Mouse (Mus musculus): ENCODE measurements around the gene Exosc5.

The Exosc5 gene

GRCm38 (mm10) chr7:25658657-25659472, at the start of gene Exosc5, which contains the start of gene Bckdha:
Gene Exosc5, plus strand, starts transcription at chr7:25659164.
Gene Bckdha, minus strand, starts transcription at chr7:25658981.
- in situ Hi-C loops (cut with MboI, MseI): loop anchor here (5.0 kb wide), 1 partner anchor 37 kb away; no protein-coding TSS in a partner anchor

DNA sequence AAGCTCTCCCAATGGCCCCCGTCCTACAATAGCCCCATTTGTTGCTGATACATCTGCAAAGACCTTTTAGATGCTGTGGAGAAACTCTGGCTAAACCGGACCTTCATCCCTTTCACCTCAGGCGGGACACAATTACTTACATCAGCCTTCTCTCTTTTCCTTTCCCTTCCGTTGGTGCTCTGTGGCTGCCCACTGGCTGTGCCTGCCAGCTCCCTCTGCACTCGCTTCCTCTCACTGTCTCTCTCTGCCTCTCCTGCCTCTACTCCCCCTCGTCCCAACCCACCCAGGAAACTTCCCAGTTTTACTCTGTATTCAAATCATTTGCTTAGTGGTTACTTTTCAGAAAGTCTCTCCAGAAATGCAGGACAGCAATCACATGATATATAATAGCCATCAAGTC, 48.9 kb upstream of the Exosc5 start:
- in situ Hi-C loops (cut with MboI, MseI): no loop called here

DNA sequence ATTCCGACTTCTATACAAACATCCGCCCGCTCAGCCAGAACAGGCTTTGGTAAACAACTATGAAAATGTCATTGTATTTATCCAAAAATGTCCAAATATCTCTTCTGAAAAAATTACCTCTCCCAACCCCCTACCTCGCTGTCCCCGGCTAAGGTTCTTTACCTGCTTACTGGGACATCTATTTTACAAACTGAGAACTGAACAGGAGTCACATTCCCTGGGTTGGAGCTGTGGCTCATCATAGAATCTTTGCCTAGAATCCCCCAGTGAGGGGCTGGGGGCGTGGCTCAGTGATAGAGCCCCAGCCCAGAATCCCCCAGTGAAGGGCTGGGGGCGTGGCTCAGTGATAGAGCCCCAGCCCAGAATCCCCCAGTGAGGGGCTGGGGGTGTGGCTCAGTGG, 47.5 kb upstream of the Exosc5 start:
- in situ Hi-C loops (cut with MboI, MseI): no loop called here

- in situ Hi-C loops (cut with MboI, MseI): no loop called here
Measured at GRCm38 (mm10) chr7:25614086-25614485, 44.9 kb upstream of the Exosc5 start.

DNA sequence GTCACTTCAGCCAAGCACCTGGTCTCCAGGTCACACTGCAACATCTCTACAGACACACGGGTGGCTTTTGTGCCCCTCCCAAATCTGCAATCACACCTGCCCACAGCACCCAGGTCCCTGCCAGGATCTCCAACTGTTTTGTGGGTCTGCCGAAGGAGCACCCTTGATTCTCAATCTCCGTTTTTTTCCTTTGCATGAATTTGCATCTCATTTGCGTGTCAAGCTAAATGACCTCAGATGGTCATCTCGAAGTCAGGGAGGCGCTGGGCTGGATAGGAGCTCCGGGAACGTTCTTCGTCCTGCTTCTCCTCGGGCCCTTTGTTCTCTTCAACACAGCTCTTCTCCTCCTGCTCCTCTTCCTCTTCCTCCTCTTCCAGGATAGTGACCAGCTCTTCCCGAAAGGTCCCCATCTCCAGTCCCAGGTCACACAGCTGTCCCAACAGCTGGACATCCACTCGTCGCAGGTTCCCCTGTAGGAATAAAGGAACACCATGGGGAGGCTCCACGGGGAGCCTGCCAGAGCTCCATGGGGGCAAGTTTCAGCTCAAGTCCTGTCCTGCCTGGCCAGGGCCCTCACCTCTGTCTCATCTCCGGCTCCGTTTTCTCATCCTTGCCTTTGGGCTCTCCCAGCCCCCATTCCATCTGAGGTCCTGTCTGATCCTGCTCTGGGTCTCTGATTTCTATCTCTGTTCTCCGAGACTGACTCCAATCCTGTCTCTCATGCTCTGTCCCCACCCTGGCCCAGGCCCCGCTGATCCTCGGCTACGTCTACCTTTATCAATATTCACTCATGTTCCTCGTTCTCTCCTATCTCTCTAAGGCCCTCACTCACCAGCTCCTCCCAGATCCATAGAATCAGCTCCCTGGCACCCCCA, 43.9 kb upstream of the Exosc5 start:
- in situ Hi-C loops (cut with MboI, MseI): no loop called here

DNA sequence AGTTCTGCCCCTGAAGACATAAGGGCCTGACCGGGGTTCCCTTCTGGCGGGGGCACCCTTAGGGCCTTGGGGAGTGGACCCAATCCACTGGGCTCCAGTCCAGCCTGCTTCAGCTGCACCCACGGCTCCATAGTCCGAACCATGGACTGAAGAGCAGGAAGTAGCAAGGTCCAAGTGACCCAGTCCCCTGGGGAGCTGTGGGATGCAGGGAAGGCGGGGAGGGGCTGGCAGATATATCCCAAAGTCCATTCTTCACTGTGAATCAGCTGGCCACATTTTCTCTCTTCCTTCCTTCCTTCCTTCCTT, 43.3 kb upstream of the Exosc5 start, which contains the start of gene Erich4:
TSS of gene Erich4 (minus strand) at position 187 of the 306 bp plus-strand sequence.
- in situ Hi-C loops (cut with MboI, MseI): no loop called here

DNA sequence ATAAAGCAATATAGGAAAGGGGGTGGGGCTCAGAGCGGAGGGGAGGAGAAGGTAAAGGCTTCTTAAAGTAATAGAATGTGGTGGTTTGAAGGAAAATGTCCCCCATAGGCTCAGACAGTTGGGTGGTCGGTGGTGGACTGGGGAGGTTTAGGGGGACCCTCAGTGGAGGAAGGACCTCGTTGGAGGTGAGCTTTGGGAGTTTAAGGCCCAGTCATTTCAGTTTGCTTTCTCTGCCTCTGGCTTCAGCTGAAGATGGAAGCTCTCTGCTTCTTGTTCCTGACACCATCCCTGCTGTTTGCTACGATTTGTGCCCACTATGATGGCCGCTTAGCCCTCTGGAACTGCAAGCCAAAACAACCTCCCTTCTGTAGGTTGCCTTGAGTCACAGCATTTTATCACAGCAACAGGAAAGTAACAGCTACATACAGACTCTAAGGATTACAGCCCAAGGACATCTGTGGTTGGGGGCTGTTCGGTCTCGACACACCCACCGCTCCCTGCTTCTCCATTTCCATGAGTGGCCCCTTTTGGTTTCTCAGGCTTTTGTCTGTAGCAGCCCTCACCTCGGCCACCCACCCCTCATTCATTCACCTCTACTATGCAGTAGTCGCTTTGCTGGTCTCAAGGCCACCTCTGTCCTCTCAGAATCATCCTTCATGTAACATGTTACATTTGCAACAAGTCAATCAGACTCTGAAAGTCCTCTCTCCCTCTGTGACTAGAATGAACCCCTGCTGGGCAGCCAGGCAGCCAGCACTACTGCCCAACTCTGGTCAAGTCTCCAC, 41.4 kb upstream of the Exosc5 start:
- in situ Hi-C loops (cut with MboI, MseI): no loop called here

DNA sequence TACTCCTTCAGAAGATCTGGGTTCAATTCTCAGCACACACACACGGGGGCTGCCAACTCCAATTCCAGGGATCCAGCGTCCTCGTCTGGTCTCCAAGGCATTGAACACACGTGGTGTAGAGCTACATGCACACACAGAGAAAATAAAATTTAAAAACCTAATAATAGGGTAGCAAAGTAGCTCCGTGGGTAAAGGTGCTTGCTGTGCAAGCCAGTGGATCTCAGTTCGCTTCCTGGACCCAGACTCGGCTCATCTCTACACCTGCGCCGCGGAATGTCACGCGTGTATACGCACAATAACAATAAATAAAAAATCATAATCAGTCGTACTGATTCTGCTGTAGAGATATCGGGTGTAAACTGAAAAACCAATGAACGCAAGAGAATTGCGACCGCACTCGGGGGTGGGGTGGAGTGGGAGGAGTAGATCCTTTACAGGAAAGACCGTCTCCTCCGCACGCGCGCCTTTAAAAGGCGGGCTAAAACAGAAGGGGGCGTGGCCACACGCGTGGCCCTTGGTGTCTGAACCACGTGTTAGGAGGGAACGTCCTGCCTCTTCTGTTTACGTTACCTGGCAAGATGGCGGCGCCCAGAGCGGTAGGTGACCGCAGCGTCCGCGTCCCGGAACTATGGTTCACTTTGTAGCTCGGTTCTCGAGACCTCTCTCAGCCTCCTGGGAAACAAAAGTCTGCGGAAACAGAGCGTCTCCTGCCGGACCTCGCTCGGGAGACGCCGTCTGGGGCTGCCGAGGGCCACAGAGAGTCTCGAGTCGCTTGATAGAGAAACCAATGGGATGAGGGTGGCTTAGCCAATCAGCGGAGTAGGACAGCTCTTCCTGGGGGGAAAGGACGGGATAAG, 39.9 kb upstream of the Exosc5 start, which contains the start of gene Dmac2:
TSS of gene Dmac2 (plus strand) at position 550 of the 857 bp plus-strand sequence.
- in situ Hi-C loops (cut with MboI, MseI): no loop called here

DNA sequence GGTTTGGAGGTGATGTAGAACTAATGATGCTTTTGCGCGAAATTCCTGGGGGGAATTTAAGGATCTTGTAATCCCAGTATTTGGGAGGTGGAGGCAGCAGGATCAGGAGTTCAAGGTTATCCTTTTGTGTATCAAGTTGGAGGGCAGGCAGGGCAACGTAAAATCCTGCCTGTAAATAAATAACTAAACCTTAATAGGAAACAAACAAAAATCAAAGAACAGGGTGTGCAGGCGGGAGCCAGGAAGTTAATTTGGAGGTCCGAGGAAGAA, 39.3 kb upstream of the Exosc5 start:
- in situ Hi-C loops (cut with MboI, MseI): no loop called here

- in situ Hi-C loops (cut with MboI, MseI): loop anchor here (5.0 kb wide), 1 partner anchor 37 kb away; the partner anchor contains the start of genes Bckdha and Exosc5
Measured at GRCm38 (mm10) chr7:25620101-25620500, 38.9 kb upstream of the Exosc5 start.

DNA sequence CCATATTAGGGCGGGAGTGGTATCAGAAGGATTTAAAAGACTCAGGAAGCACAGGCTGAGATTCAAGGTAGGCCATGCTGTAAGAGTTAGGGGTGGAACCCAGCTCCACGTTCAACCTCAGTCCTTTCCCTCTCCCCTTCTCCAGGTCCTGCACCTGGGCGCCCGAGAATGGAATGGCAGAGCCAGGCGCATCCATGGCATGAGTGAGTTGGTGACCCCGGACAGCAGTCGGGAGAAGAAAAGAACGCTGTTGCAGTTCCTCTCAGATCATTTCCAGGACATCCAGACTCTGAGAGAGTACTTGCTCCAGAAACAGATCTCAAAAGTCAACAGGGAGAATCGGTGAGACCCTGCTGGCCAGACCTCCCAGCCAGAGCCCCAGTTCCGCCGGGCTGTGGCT, 38.2 kb upstream of the Exosc5 start:
- in situ Hi-C loops (cut with MboI, MseI): loop anchor here (5.0 kb wide), 1 partner anchor 37 kb away; the partner anchor contains the start of genes Bckdha and Exosc5

- in situ Hi-C loops (cut with MboI, MseI): loop anchor here (5.0 kb wide), 1 partner anchor 33 kb away; the partner anchor contains the start of genes Bckdha and Exosc5
Measured at GRCm38 (mm10) chr7:25623857-25624370, 35.0 kb upstream of the Exosc5 start.

DNA sequence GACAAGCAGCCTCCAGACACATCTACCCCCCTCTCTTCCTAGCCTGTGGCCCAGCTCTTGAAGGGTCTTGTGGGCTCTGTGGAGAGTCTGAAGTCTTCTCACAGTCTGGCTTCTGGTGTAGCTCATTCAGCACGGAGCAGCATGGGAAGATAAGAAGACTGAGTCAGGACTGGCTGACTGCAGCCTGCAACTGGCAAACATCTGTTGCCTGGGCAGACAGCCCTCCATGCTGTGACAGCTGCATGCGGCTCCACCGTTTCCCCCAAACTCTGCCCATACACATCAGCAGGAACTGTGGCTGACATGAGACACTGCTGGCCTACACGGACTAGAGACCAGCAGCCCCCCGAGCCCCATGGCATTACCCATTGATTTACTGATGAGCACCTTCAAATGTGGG, 34.1 kb upstream of the Exosc5 start:
- in situ Hi-C loops (cut with MboI, MseI): loop anchor here (5.0 kb wide), 1 partner anchor 32 kb away; the partner anchor contains the start of genes Bckdha and Exosc5

DNA sequence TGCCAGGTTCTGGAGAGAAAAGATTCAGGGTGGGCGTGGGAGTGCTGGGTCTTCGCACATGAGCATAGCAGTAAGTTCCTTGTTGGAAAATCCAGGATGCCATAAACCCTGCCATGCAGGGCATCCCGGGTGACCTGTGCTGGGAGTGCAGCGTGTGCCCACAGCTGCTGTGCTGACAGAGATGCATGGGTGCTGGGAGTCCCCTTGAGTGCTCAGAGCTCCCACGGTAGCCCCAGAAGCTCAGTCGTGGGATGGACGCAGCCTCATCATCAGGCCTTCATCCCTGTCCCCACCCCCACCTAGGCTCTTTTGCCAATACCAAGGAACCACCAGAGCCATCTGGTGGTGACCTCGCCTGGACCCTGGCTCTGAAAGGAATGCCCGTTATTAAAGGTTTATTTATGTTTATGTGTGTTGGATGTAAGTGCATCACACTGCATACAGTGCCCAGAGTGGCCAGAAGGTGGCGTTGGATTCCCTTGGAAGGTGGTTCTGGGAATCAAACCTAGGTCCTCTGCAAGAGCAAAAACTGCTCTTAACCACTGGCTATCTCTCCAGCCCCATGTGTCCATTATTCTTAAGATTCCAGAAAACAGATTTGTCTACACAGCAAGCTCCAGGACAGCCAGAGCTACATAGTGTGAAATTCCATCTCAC, 33.2 kb upstream of the Exosc5 start:
- in situ Hi-C loops (cut with MboI, MseI): no loop called here

- in situ Hi-C loops (cut with MboI, MseI): no loop called here
Measured at GRCm38 (mm10) chr7:25626509-25627430, 32.2 kb upstream of the Exosc5 start, which contains the start of gene B3gnt8. Gene B3gnt8, plus strand, starts transcription at chr7:25626654.

GRCm38 (mm10) chr7:25627431-25628322, 31.3 kb upstream of the Exosc5 start:
- in situ Hi-C loops (cut with MboI, MseI): no loop called here

DNA sequence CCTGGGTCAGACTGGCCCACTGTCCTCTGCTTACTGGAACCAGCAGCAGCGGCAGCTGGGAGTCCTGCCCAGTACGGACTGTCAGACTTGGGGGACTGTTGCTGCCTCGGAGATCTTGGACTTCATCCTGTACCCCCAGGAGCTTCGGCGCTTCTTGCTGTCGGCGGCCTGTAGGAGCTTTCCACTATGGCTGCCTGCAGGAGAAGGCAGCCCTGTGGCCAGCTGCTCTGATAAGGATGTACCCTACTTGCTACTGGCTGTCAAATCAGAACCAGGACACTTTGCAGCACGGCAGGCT, 30.7 kb upstream of the Exosc5 start:
- in situ Hi-C loops (cut with MboI, MseI): no loop called here

DNA sequence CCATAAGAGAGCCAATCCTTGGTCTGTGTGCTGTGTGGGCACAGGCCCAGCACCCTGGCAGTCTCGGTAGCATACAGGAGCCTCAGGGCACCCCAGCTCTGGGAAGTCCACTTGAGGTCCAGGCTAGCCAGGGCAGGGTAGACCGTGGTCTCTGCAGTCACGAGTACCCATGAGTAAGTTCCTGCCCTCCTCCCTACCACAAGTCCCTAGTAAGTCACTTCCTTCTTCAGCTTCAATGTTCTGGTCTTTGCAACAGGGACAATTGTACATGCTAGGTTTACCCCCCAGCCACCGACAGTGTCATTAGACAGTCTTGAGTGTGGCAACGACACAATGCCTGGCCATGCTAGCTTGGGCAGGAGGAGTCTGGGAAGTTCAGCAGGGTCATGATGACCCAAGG, 26.3 kb upstream of the Exosc5 start:
- in situ Hi-C loops (cut with MboI, MseI): no loop called here

Measured in T-helper 1 cell (primary cell).